Mouse (Mus musculus): ENCODE measurements at regions not wholly inside any gene's neighbourhood (a gene's known extent, or its start where the extent isn't known, plus 50 kb on each side); places are given as distances from the start of the nearest gene placed in this dataset.

DNA sequence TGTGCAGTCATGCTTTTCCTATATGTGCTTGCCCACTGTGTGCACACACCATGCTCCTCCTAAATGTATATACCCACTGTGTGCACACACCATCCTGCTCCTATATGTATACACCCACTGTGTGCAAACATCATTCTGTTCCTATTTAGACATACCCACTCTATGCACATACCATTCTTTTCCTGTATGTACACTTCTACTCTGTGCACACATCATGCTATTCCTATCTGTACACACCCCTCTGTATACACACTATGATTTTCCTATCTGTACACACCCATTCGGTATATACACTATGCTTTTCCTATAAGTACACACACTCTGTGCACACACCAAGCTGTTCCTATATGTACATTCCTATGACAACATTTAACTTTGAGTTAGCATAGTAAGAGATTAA is 288.5 kb downstream of the Gm11361 start:
- no peak for TF ChIP-seq GATA1 (IDR thresholded peaks at IDR 0.05; ENCODE audit: low read length)
- TF ChIP-seq TAL1 (IDR thresholded peaks at IDR 0.05; ENCODE audit: low read length): no peak

Measured in erythroblast, embryonic 14.5 days (primary cell).